Mouse (Mus musculus) neural tube, embryonic 12.5 days (tissue): ENCODE measurements at regions not wholly inside any gene's neighbourhood (a gene's known extent, or its start where the extent isn't known, plus 50 kb on each side); places are given as distances from the start of the nearest gene placed in this dataset.

ENCODE experiments used
- ATAC-seq: fragments of 200-750 bp; cut with Nextera tagmentation; 2 replicates; pipeline ENCODE4 v1.8.0; 2017; ENCODE audit warnings: low read depth, mild to moderate bottlenecking, moderate TSS enrichment, moderate library complexity; ENCODE audit not compliant: low FRiP score
- H3K27ac ChIP-seq: fragments of 300-500 bp; sonication (generic); 2 replicates; pipeline ENCODE4 v1.5.1; 2016
- H3K27me3 ChIP-seq: fragments of 300-500 bp; sonication (generic); replicated peaks from 2 replicates; pipeline ENCODE4 v1.6.1; 2016; ENCODE audit warnings: mild to moderate bottlenecking
- H3K36me3 ChIP-seq: fragments of 300-500 bp; sonication (generic); 2 replicates; pipeline ENCODE4 v1.6.1; 2016; ENCODE audit warnings: mild to moderate bottlenecking
- H3K4me1 ChIP-seq: fragments of 300-500 bp; sonication (generic); 2 replicates; pipeline ENCODE4 v1.6.1; 2016
- H3K4me2 ChIP-seq: fragments of 300-500 bp; sonication (generic); replicated peaks from 2 replicates; pipeline ENCODE4 v1.6.1; 2016; ENCODE audit warnings: mild to moderate bottlenecking
- H3K4me3 ChIP-seq: fragments of 300-500 bp; sonication (generic); 2 replicates; pipeline ENCODE4 v1.5.1; 2016
- H3K9ac ChIP-seq: fragments of 300-500 bp; sonication (generic); 2 replicates; pipeline ENCODE4 v1.6.1; 2016; ENCODE audit warnings: mild to moderate bottlenecking
- H3K9me3 ChIP-seq: fragments of 300-500 bp; sonication (generic); 2 replicates; pipeline ENCODE4 v1.6.1; 2016; ENCODE audit warnings: mild to moderate bottlenecking
- WGBS: fragments of 180-500 bp; shearing (Covaris S2); methylation state at CpG from one replicate; pipeline ENCODE4 v1.1.7; 2016; 5-methylcytosine and 5-hydroxymethylcytosine counted together

- Histone ChIP-seq H3K9me3 (no peaks in the 10 kb centered on the region), H3K4me3 (no peak overlapping the region), H3K9ac (no peak overlapping the region), H3K4me2 (no peak overlapping the region), H3K4me1 (peaks cover 4% of the 10 kb centered on the region; the same call in 1 of the 2 replicates), H3K36me3 (no peaks in the 10 kb centered on the region), H3K27ac (no peak overlapping the region), H3K27me3 (no peaks in the 10 kb centered on the region)
- ATAC-seq: no peak
- WGBS: 74% methylated on average over 13 of the region's 13 CpGs
These were observed 281.2 kb downstream of the Cd83 start for GRCm38 (mm10) chr13:44065741-44066185.

GRCm38 (mm10) chr13:44067244-44067643 lies 282.7 kb downstream of the Cd83 start:
- Histone ChIP-seq H3K4me1 (0 out of 2 replicates have a peak, but pooled peaks cover 4% of the 10 kb centered on the region), H3K4me3 (no peak overlapping the region), H3K36me3 (no peaks in the 10 kb centered on the region), H3K27me3 (no peaks in the 10 kb centered on the region), H3K9me3 (no peaks in the 10 kb centered on the region), H3K9ac (no peak overlapping the region), H3K27ac (no peak overlapping the region), H3K4me2 (no peak overlapping the region)
- 74% methylated on average over 2 of the region's 2 CpGs for WGBS
- ATAC-seq: no peak

GRCm38 (mm10) chr13:44068951-44069350 lies 284.4 kb downstream of the Cd83 start:
- H3K4me2 ChIP-seq: no peak overlapping the region
- no peak overlapping the region for H3K9ac ChIP-seq
- H3K4me3 ChIP-seq: no peak overlapping the region
- H3K27me3 ChIP-seq: no peaks in the 10 kb centered on the region
- no peaks in the 10 kb centered on the region for H3K36me3 ChIP-seq
- no peaks in the 10 kb centered on the region for H3K9me3 ChIP-seq
- no peaks in the 10 kb centered on the region for H3K4me1 ChIP-seq
- no peak for ATAC-seq
- H3K27ac ChIP-seq: no peak overlapping the region
- 89% methylated on average over 5 of the region's 5 CpGs for WGBS

- Histone ChIP-seq H3K36me3 (no peaks in the 10 kb centered on the region), H3K4me2 (no peak overlapping the region), H3K4me3 (no peak overlapping the region), H3K4me1 (no peaks in the 10 kb centered on the region), H3K27ac (no peak overlapping the region), H3K27me3 (no peaks in the 10 kb centered on the region), H3K9me3 (no peaks in the 10 kb centered on the region), H3K9ac (no peak overlapping the region)
- WGBS: 91% methylated on average over 9 of the region's 9 CpGs
- no peak for ATAC-seq
These were observed 288.5 kb downstream of the Cd83 start for GRCm38 (mm10) chr13:44073122-44073521.

GRCm38 (mm10) chr13:44074172-44074571 lies 289.6 kb downstream of the Cd83 start:
- 88% methylated on average over 9 of the region's 9 CpGs for WGBS
- ATAC-seq: no peak

GRCm38 (mm10) chr13:44077022-44077421 lies 292.4 kb downstream of the Cd83 start:
- Histone ChIP-seq H3K4me3 (no peak overlapping the region), H3K36me3 (no peaks in the 10 kb centered on the region), H3K9me3 (no peaks in the 10 kb centered on the region), H3K27me3 (no peaks in the 10 kb centered on the region), H3K27ac (no peak overlapping the region), H3K4me2 (no peak overlapping the region), H3K9ac (no peak overlapping the region), H3K4me1 (no peaks in the 10 kb centered on the region)
- WGBS: 86% methylated on average over 10 of the region's 10 CpGs
- no peak for ATAC-seq

More at GRCm38 (mm10) chr13:44074172-44074571, 289.6 kb downstream of the Cd83 start:
- no peaks in the 10 kb centered on the region for H3K4me1 ChIP-seq
- H3K9me3 ChIP-seq: no peaks in the 10 kb centered on the region
- no peaks in the 10 kb centered on the region for H3K27me3 ChIP-seq
- no peak overlapping the region for H3K27ac ChIP-seq
- no peak overlapping the region for H3K4me3 ChIP-seq
- no peaks in the 10 kb centered on the region for H3K36me3 ChIP-seq
- H3K4me2 ChIP-seq: no peak overlapping the region
- H3K9ac ChIP-seq: no peak overlapping the region

GRCm38 (mm10) chr13:44085621-44086510 lies 301.3 kb downstream of the Cd83 start:
- Histone ChIP-seq H3K4me2 (no peak overlapping the region), H3K9ac (no peak overlapping the region), H3K4me3 (no peak overlapping the region), H3K4me1 (no peaks in the 10 kb centered on the region), H3K27ac (no peak overlapping the region), H3K36me3 (no peaks in the 10 kb centered on the region), H3K27me3 (no peaks in the 10 kb centered on the region), H3K9me3 (no peaks in the 10 kb centered on the region)
- 67% methylated on average over 10 of the region's 10 CpGs for WGBS
- no peak for ATAC-seq

- no peaks in the 10 kb centered on the region for H3K36me3 ChIP-seq
- H3K4me2 ChIP-seq: no peak overlapping the region
- H3K9me3 ChIP-seq: no peaks in the 10 kb centered on the region
- no peak for ATAC-seq
- no peak overlapping the region for H3K27ac ChIP-seq
- no peak overlapping the region for H3K4me3 ChIP-seq
- no peaks in the 10 kb centered on the region for H3K27me3 ChIP-seq
- WGBS: 72% methylated on average over 4 of the region's 4 CpGs
- H3K9ac ChIP-seq: no peak overlapping the region
- H3K4me1 ChIP-seq: no peaks in the 10 kb centered on the region
These were observed 302.2 kb downstream of the Cd83 start for GRCm38 (mm10) chr13:44086801-44087200.

- peaks cover 5% of the 10 kb centered on the region; the same call in 1 of the 2 replicates for H3K27me3 ChIP-seq
- H3K9me3 ChIP-seq: 0 out of 2 replicates have a peak, but pooled peaks cover 2% of the 10 kb centered on the region
- H3K27ac ChIP-seq: no peak overlapping the region
- no peak overlapping the region for H3K4me3 ChIP-seq
- no peak overlapping the region for H3K4me2 ChIP-seq
- WGBS: 76% methylated on average over 2 of the region's 2 CpGs
- H3K36me3 ChIP-seq: no peaks in the 10 kb centered on the region
- peaks cover 27% of the 10 kb centered on the region for H3K4me1 ChIP-seq
- ATAC-seq: no peak
- no peak overlapping the region for H3K9ac ChIP-seq
These were observed 312.6 kb downstream of the Cd83 start for GRCm38 (mm10) chr13:44097141-44097540.

GRCm38 (mm10) chr13:44099511-44099910 lies 314.9 kb downstream of the Cd83 start:
- peak; percentile 52; the same call in 1 of the 2 replicates for ATAC-seq
- H3K4me3 ChIP-seq: no peak overlapping the region
- no peak overlapping the region for H3K9ac ChIP-seq
- peaks cover 27% of the 10 kb centered on the region for H3K4me1 ChIP-seq
- no peak overlapping the region for H3K27ac ChIP-seq
- H3K9me3 ChIP-seq: no peaks in the 10 kb centered on the region
- WGBS: 21% methylated on average over 9 of the region's 9 CpGs
- H3K4me2 ChIP-seq: 0 out of 2 replicates have a peak overlapping the region, but pooled peaks have one; percentile 1
- peaks cover 5% of the 10 kb centered on the region; the same call in 1 of the 2 replicates for H3K27me3 ChIP-seq
- H3K36me3 ChIP-seq: no peaks in the 10 kb centered on the region

GRCm38 (mm10) chr13:44100125-44101067 lies 315.8 kb downstream of the Cd83 start:
- 0 out of 2 replicates have a peak overlapping the region, but pooled peaks have one; percentile 3 for H3K4me3 ChIP-seq
- H3K27ac ChIP-seq: no peak overlapping the region
- WGBS: 8% methylated on average over 21 of the region's 21 CpGs
- peak overlapping the region; percentile 56 for H3K4me2 ChIP-seq
- ATAC-seq: peak; percentile 90
- no peak overlapping the region for H3K9ac ChIP-seq
- no peaks in the 10 kb centered on the region for H3K9me3 ChIP-seq
- peaks cover 5% of the 10 kb centered on the region; the same call in 1 of the 2 replicates for H3K27me3 ChIP-seq
- H3K36me3 ChIP-seq: no peaks in the 10 kb centered on the region
- peaks cover 27% of the 10 kb centered on the region for H3K4me1 ChIP-seq

- no peaks in the 10 kb centered on the region for H3K9me3 ChIP-seq
- WGBS: 5% methylated on average over 6 of the region's 6 CpGs
- 0 out of 2 replicates have a peak overlapping the region, but pooled peaks have one; percentile 3 for H3K4me3 ChIP-seq
- peaks cover 5% of the 10 kb centered on the region; the same call in 1 of the 2 replicates for H3K27me3 ChIP-seq
- ATAC-seq: peak; percentile 56
- no peak overlapping the region for H3K27ac ChIP-seq
- no peaks in the 10 kb centered on the region for H3K36me3 ChIP-seq
- H3K9ac ChIP-seq: 0 out of 2 replicates have a peak overlapping the region, but pooled peaks have one; percentile 13
- H3K4me2 ChIP-seq: peak overlapping the region; percentile 56
- H3K4me1 ChIP-seq: peaks cover 27% of the 10 kb centered on the region
These were observed 316.6 kb downstream of the Cd83 start for GRCm38 (mm10) chr13:44101161-44101560.
